Mouse (Mus musculus): Measurements from ENCODE around the gene Eif2b1.

DNA sequence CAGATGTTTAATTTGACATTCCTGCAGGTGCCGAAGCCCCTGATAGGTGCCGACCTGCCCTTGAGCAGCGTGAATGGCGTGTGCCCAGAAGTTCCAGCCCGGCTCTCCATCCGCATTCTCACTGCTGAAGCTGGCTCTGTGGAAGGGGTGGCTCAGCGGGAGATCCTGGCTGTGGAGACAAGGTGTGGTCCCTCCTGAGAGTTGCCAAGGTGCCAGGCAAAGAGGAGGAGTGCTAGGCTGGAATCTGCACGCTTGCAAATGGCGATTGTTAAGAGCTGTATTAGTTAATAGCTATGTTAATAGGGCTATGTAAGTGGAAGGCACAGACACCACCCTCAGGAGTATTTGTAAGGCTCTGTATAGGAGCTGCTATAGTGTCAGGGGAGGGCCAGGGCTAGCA, 45.4 kb upstream of the Eif2b1 start:
- TF ChIP-seq POLR2A (IDR thresholded peaks at IDR 0.05; ENCODE audit: control insufficient read depth, extremely low read depth, insufficient read depth, low read length, poor library complexity) (no peak), CTCF (IDR thresholded peaks at IDR 0.05; ENCODE audit: borderline replicate concordance, control insufficient read depth, extremely low read depth, insufficient read depth, low read length, poor library complexity) (no peak)
